8 mouse cellular contexts compared by ENCODE assay signal in the genomic region with DNA sequence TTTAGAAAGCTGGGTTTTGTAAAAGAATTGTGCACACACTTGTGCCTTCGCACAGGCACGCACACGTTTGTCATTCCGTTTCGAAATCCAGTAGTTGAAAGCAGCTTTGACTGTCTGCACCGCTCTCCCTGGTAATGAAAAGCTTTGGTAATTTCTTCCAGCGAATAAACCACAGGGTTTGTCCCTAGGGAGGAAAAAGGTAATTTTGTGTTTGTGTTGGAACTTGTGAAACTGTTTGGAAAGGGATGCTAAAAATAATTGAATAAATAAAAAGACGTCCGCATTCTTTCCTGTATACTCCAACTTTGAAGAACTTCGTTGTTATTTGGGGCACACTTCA. TPM values are rescaled to one million over a fixed set of nuclear protein-coding genes. Genes with fewer than 3 reads are reported as not detected.
A peak's percentile ranks its signal among the peaks of the same experiment; 100 is the strongest.
DNase-seq lines count a peak whose midpoint lies in the region; ATAC-seq and TF ChIP-seq lines count a peak whose summit lies in the region.

No protein-coding gene starts in this region.

- peak overlapping the region; percentile 64 for H3K4me3 ChIP-seq in lung, embryonic 15.5 days
- peak overlapping the region; percentile 58 for H3K4me3 ChIP-seq in limb, embryonic 12.5 days (replicated peaks)
- H3K4me3 ChIP-seq in small intestine, adult 2 months (ENCODE audit: low read depth, low read length) = peak overlapping the region; percentile 63

- no peaks in the 10 kb centered on the region for H3K27me3 ChIP-seq in lung, embryonic 15.5 days
- H3K27me3 ChIP-seq in limb, embryonic 12.5 days = no peaks in the 10 kb centered on the region
- H3K27me3 ChIP-seq in small intestine, adult 2 months (ENCODE audit: control insufficient read depth, insufficient read depth, low read length) = no peaks in the 10 kb centered on the region

- peak overlapping the region; percentile 72 for H3K4me2 ChIP-seq in lung, embryonic 15.5 days
- H3K4me2 ChIP-seq in limb, embryonic 12.5 days = peak overlapping the region; percentile 76

- peaks cover 17% of the 10 kb centered on the region for H3K4me1 ChIP-seq in lung, embryonic 15.5 days
- peaks cover 15% of the 10 kb centered on the region for H3K4me1 ChIP-seq in limb, embryonic 12.5 days (replicated peaks)
- peaks cover 2% of the 10 kb centered on the region; the same call in 1 of the 2 replicates for H3K4me1 ChIP-seq in small intestine, adult 2 months (ENCODE audit: control insufficient read depth, insufficient read depth, insufficient read length, low read length)

- WGBS in lung, embryonic 15.5 days = 6% methylated on average over 10 of the region's 10 CpGs
- WGBS in limb, embryonic 12.5 days = 8% methylated on average over 10 of the region's 10 CpGs
- 8% methylated on average over 10 of the region's 10 CpGs for WGBS in small intestine, adult 2 months

- DNase-seq in lung, postnatal 10 days = no peak
- no peak for DNase-seq in ovary, adult 18-20 months (ENCODE audit: low spot score)
- no peak for DNase-seq in thymus, postnatal 25 days
- no peak for DNase-seq in yolk sac, embryonic 10.5 days (ENCODE audit: low spot score)

- ATAC-seq in lung, embryonic 15.5 days (ENCODE audit: borderline replicate concordance, extremely low read depth, low FRiP score, low TSS enrichment) = peak; percentile 6; the same call in 1 of the 2 replicates
- ATAC-seq in erythroid progenitor cell, adult 5-6 weeks (replicated peaks; ENCODE audit: low FRiP score, poor library complexity, severe bottlenecking) = peak; percentile 16
- no peak for ATAC-seq in limb, embryonic 12.5 days (ENCODE audit: insufficient number of reproducible peaks, insufficient read depth, low FRiP score, low TSS enrichment, low read depth)

- no peaks in the 10 kb centered on the region for H3K9me3 ChIP-seq in lung, embryonic 15.5 days
- no peaks in the 10 kb centered on the region for H3K9me3 ChIP-seq in limb, embryonic 12.5 days

- peak overlapping the region; percentile 44; the same call in 1 of the 2 replicates for H3K27ac ChIP-seq in lung, embryonic 15.5 days
- H3K27ac ChIP-seq in limb, embryonic 12.5 days = peak overlapping the region; percentile 45; the same call in 1 of the 2 replicates
- H3K27ac ChIP-seq in small intestine, adult 2 months (ENCODE audit: insufficient read depth, low read depth, low read length) = peak overlapping the region; percentile 5; the same call in 1 of the 2 replicates

- peak overlapping the region; percentile 47 for H3K9ac ChIP-seq in lung, embryonic 15.5 days
- H3K9ac ChIP-seq in limb, embryonic 12.5 days (replicated peaks) = peak overlapping the region; percentile 59

- H3K36me3 ChIP-seq in lung, embryonic 15.5 days = no peaks in the 10 kb centered on the region
- H3K36me3 ChIP-seq in limb, embryonic 12.5 days = no peaks in the 10 kb centered on the region
- no peaks in the 10 kb centered on the region for H3K36me3 ChIP-seq in small intestine, adult 2 months (ENCODE audit: control insufficient read depth, insufficient read depth, low read length)

- no peak for TF ChIP-seq CTCF in small intestine, adult 2 months (IDR thresholded peaks at IDR 0.05; ENCODE audit: extremely low read depth, insufficient read length, insufficient replicate concordance, low read depth, low read length)

- TF ChIP-seq POLR2A in small intestine, adult 2 months (IDR thresholded peaks at IDR 0.05; ENCODE audit: low read depth, low read length) = no peak

RNA-seq across cellular contexts. Expression of a gene that starts 35.7 kb away (rescaled TPM):
- 131 and 134 TPM in 2 replicates for polyA plus RNA-seq in lung, embryonic 15.5 days (2015; fragmentation: Nextera tagmentation; extraction: Ambion mirVana)
- total RNA-seq in erythroid progenitor cell, adult 5-6 weeks (2015; ENCODE audit: low replicate concordance) = 54.1 and 80.5 TPM in 2 replicates
- total RNA-seq in erythroid progenitor cell, adult 5-6 weeks (2017; ENCODE audit: low replicate concordance) = 18.4 and 38.5 TPM in 2 replicates
- 147 and 157 TPM in 2 replicates for polyA plus RNA-seq in limb, embryonic 12.5 days (2016; fragmentation: Nextera tagmentation; extraction: Ambion mirVana)
- polyA plus RNA-seq in small intestine, adult 2 months (2012; rRNA removed) = 0.62 and 1.2 TPM in 2 replicates

Comparison
In these comparisons a context has a peak if more than half of its experiments do, and no peak if none do; other contexts are left out.
1. RNA of a gene that starts 35.7 kb away (polyA plus RNA-seq): 147 to 157 TPM in limb, embryonic 12.5 days and 131 to 134 TPM in lung, embryonic 15.5 days; 0.62 to 1.2 TPM in small intestine, adult 2 months; every median in the first group is over 10 times any median in the second.
2. Peak in every context shown above with its lines, with median percentiles within 50 percentile points of each other: H3K27ac ChIP-seq and H3K4me3 ChIP-seq.